Mouse (Mus musculus) lung, postnatal 36 days (tissue): Measurements from ENCODE around the gene Pou3f3.
A peak's percentile ranks its signal among the peaks of the same experiment; 100 is the strongest.

Experiments
- DNase-seq: peaks from one replicate; pipeline ENCODE4 v3.0.0; 2022; ENCODE audit warnings: mixed read lengths

The Pou3f3 gene

DNA sequence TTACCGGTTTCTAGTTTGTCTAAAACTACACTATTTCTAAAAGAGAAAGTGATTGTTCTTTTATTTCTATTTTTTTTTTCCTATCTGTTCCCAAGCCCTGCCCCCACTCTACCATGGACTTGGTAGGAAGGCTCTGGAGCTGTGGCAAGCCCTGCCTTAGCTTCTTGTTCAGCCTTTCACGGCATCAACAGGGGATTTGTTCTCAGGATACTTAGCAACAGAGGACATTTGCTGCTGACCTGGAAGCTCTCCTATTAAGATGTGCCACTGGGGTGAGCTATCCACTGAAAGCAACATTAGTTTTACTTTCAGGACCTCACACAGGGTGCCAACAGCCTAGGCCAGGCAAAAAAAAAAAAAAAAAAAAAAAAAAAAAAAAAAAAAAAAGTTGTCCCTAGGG is 15.4 kb downstream of the Pou3f3 start:
- DNase-seq: no peak

DNA sequence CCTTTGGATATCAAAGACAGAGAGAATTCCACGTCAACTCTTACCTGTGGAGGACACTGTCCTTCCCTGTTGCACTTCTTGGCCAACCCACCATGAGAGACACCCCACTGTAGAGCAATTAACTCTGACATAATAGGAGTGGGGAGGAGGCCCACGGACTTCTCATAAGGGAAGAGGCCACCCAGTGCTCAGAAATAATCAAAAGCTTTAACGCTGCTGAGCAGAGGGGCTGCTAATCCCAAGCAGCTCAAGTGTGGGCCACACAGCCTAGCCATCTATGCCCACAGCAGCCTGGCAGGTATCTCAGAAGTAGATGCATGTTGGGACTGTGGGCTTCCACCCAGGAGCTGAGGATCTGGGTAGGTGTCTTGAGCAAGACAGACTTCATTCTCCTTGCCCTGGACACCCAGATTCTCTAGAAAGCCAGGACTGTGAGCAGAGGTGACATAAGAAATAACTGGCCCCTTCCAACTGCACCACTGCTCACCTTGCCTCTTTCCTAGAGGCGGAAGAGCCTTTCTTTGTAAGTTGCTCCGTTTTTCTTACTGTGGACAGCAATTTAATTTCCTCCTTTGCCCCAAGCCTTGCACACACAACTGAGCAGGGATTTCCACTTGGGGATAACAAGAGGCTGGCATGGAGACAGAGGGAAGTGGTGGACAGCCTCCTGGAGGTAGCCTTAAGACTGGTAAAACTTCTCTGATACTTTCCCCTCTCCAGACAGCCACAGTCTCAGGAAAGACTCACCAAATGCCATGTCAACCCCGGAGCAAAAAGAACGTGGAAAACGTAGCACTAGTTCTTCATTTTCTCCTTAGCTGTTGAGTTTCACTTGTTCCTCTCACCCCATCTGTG is 16.1 kb downstream of the Pou3f3 start:
- DNase-seq: no peak

DNA sequence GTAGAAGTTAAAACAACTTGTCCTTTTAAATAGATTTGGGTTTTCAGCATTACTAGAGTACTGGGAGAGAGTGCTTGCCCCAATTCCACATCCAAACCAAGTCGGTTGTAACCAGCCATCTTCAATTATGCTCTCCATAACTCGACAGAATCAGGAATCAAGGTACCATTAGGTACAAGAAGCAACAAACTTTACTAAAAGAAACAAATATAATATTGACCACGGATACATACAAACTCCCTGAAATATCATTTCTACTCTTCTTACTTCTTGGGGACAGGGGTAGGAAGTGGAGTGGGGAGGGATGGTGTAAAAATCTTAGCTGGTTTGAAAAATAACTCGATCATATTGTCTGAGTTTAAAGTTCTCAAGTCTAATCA is 16.7 kb downstream of the Pou3f3 start:
- DNase-seq: no peak

DNA sequence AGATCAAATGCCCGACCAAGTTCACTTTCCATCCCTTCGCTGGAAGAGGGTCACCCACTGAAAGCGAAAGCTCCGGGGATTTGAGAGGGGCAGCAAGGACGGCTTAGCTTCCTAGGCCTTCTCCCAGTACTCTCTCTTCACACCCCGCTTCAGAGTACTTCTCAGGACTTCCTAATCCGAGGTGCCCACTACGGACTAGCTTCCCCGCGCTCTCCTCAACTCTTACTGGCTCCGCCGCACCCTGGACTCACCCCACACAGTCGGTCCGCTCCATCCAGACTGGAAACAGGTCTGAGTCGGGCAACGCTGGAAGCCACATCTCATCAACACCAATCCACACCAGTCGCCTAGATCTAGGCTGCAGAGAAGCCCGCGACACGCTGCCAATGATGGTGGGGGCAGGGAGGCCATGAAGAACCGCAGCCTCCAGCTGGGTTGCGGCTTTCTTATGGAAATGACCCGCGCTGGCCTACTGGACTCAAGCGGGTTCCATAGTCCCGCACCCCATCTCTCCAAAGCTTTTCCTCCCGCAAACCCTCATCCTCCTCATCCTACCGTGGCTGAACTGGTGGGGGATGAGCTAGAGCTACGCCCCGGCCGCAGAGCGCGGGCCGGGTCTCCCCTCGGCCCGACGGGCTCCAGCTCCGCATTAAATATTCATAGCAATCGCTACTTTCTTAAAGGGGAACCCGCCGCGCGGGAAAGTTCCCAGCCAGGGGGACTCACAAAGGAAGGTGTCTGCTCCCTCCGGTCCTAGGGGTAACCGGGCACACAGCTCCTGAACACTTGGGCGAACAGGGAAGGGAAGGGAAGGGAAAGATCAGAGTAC is 17.8 kb downstream of the Pou3f3 start:
- no peak for DNase-seq

DNA sequence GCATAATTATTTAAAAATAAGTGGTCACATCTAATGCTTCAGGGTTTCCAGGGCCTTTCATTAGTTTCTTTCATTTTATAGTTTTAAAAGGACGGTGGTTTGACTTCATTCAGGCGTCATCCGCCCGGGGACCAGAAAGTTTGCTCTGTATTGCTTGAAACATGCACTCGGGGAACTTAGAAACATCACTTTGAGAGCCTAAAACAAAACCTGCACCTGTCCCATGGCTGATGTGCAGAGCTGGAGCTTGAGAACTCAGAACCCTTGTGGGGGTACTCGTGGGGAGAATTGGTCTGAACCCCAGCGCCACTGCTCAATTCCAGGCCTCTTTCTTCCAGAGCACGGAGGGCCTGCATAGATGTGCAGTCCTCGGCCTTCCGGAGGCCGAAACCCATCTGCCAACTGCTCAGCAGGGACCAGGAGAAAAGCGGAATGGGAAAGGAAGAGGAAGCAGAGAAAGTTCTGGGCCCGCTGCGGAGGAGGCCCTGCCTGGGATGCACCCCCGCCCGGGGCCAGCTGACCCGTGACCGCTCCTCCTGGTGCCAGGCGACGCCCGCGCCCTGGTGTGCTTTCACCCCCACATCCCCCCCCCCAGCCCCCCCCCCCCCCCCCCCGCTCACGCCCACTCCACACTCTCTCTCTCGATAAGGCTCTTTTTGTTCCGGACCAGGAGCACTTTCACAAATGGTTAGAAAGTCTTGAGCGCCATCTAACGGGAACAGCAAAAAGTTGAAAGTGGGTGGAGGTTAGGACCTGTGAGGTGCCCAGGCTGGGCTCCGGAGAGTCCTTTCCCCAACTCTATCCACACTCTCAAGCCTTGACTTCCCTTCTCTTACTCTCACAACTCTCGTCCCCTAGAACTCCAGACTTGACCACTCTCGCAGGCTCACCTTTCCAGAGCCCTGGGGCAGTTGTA is 18.7 kb downstream of the Pou3f3 start:
- peak; percentile 58 for DNase-seq

DNA sequence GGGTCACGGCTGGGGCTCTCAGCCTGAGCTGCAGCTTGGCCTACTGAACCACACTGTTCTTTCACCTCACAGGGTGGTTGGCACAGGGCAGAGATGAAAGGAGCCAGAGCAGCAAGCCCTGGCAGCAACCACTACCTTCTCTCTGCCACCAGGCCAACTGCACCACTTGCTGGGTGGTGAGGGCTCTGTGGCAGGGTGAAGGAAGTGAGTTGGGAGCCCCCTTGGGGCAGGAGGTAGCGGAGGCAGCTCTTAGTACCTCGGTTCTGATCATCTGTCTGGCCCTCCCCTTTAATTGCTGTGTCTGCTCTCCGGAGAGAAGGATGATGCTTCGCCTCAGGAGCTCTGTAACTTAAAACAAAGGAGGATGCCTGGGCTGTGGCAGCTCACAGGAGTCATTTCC is 23.0 kb downstream of the Pou3f3 start:
- DNase-seq: no peak

DNA sequence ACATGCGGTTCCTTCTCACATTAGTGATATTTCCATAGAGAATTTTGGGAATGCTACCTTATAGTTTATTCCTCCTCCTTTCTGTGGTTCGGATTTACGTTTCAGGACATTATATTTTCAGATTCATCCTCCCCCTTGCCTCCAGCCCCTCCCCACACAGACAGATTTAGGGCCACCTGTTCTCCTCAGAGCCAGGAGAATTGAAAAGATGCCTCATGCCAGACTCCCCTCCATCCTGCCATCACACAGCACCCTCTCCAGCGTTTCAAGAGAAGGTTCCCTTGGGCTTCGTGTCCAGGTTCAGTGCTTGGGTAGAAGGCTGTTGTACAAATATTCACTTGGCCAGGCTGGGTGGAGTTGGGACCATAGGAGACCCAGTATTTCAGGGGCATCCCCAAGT is 25.8 kb downstream of the Pou3f3 start:
- DNase-seq: no peak

DNA sequence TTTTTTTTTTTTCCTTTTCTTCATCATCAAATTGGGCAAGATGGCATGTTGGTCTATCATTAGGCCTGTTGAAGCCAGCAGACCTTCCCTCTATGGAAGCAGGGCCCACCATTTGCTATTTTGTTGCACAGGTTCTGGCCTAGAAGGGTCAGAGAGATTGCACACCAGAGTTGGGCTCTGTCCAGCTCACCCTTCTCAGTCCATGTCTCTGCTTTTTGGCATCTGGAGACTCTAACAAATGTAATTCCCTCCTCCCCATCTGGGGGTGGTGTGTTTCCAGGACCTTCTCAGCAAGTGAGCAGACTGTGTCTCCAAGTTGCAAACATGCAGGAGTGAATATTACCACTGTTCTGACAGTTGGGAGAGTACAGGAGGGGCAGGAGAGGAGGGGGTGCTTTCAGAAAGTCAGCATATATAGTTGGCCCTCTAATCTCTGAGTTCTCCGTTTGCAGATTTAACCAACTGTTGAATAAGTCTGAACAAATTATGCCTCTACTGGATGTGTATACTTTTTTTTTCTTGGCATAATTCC is 28.3 kb downstream of the Pou3f3 start:
- no peak for DNase-seq

DNA sequence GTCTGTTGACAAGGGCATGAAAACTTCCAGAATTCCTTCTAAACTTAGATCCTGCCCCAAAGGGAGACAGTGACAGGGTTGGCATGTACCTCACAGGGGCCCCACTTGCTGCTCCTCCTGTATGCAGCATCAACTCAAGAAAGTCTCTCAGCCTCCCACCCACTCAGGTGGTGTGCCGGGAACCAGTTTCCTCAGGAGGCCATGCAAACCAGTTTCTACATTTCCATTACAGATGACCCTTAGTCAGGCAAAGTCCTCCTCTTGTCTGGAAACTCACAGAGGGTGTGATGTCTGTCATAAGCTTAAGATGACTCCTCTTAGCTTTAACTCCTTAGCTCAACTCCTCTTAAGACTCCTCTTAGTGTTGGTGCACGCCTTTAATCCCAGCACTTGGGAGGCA is 29.3 kb downstream of the Pou3f3 start:
- DNase-seq: no peak

DNA sequence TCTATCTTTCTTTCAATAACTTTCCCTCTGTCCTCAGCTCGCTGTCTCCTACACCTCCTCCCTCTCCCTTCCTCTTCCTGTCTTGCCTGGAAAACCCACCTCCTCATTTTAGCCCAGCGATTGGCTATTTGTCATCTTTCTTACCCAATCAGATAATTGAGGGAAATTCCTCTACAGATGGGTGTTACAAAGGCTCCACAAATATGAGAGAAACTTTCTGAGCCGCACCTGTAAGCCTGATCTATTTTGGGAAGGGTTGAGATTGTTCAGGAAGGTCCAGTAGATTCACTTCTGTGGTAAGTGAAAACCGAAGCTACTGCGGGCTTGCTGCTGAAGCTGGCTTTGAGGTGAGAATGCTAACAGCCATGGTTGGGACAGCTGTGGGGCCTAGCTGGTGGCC is 31.6 kb downstream of the Pou3f3 start:
- DNase-seq: no peak

DNA sequence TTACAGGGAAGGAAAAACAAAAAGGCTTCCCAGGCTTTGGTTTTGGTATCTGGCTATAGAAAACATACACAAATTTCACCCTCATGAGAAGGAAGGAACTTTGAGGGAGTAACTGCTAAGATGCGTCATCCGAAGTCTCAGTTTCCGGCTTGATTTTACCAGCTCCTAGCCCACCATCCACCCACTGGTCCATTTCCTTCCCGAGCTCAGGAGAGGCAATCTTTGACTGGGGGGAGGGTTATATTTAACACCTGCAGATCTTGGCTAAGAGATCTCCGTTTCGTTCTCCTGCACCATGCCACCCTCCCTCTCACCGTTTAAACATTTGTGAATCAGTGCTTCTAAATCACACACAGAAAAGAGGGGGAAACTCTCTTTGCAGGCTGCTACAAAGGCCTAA is 32.1 kb downstream of the Pou3f3 start:
- no peak for DNase-seq

DNA sequence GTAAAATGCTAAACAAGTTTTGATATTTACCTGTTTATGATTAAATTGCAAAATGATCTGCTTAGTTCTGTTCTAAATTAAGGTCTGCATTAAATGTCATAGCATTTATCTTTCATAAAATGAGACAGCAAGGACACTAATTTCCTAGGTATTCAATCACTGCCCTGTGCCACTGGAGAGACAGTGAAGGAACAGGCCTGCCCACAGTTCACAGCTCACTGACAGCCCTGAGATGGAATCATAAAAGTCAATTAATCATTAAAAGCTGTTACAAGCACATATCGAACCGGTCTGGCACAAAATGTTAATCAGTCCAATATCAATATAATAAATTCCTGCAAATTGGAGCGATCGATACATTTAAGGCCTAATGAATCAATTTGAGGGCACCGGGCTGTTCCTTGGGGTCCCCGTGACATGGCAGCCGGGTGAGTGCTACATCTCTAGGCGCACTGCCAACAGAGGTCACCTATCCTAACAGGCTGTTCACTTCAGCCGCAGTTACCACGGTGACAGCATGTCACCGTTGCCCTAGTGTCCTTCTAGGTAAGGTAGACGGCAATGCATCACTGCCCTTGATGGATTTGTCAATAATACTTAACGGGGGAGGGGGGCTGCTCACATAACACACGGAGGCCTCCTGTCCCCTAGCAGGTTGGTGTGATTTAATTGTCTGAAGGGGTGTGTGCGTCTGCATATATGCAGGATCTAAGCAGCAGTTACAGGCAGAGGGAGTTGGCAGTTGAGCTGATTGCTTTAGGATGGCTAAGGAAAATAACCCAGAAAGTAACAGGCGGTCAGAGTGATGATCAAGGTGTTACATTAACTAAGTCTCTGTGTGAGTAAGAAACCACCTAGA is 46.0 kb downstream of the Pou3f3 start:
- DNase-seq: no peak

DNA sequence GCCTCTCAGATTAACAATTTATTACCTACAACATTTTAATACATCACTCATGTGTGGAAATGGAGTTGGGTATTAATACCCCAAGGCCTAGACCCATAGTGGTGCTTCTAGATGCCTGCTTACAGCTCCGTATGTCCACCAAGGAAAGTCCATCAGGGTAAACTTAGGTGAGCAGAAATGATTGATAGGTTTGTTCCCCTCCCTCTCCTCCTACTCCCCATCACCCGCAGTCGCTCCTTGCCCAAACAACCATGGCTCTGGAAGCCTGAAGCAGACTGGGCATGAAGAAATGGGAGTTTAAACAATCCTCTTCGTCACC is 46.6 kb downstream of the Pou3f3 start:
- DNase-seq: no peak

DNA sequence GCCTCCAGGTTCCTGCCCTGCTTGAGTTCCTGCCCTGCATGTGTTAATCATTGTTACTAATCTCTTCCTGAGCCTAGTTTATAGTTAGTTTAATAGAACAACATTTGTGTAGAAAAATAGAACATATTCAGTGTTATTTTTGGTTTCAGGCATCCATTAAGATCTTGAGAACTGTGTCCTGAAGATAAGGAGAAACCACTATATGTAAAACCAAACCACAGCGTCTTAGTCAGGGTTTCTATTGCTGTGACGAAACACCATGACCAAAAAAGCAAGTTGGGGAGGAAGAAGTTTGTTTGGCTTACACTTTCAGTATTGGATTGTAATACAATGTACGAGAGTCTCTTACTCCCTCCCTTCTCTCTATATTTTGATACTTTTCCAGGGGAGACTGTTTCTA is 49.5 kb downstream of the Pou3f3 start:
- no peak for DNase-seq

DNA sequence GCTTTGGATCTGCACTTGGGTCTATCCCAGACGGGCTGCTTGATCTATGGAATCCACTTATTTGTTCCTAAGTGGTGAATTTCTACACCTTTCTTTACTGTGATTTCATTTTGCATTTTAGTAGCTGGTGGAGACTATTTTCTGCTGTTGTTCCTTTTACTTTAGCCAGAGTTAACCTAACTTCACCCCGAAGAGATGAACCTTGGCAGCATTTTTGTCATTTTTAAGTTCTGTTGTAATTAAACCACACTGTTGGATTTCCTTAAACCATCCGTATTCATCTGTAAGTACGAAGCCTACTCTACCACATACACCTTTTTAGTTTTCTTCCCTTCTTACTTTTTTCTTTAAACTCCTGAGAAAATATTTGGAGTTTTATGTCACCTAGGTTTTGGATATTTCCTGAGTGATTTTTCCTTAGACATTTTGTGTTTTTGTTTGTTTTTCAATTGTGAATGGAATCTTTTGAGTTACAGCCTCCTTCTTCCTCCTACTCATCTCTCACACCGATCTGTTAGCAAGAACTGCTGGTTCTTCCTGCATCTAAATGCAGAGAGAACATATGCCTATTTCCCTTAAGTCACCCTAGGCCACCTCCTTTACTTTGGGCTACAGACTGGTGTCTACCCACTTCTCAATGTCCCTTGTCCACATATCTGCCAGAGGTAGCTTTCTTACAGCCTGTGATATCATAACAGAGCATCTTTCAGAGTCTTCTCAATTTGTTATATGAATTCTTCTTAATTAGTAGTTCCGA is 54.1 kb downstream of the Pou3f3 start:
- DNase-seq: no peak
